Mouse (Mus musculus) midbrain, embryonic 10.5 days (tissue): ENCODE data around the gene Pram1. TPM values are rescaled to one million over a fixed set of nuclear protein-coding genes. Genes with fewer than 3 reads are reported as not detected.

Experiments used
- DNase-seq: peaks from one replicate; pipeline ENCODE4 v3.0.0-alpha.2; 2017; ENCODE audit warnings: low spot score
- H3K27ac ChIP-seq: fragments of 300-500 bp; sonication (generic); replicated peaks from 2 replicates; pipeline ENCODE4 v1.5.1; 2016; ENCODE audit warnings: mild to moderate bottlenecking
- H3K27me3 ChIP-seq: fragments of 300-500 bp; sonication (generic); 2 replicates; pipeline ENCODE4 v1.6.1; 2016; ENCODE audit warnings: low read depth, mild to moderate bottlenecking; ENCODE audit not compliant: poor library complexity, severe bottlenecking
- H3K36me3 ChIP-seq: fragments of 300-500 bp; sonication (generic); 2 replicates; pipeline ENCODE4 v1.6.1; 2016; ENCODE audit warnings: mild to moderate bottlenecking, moderate library complexity
- H3K4me1 ChIP-seq: fragments of 300-500 bp; sonication (generic); 2 replicates; pipeline ENCODE4 v1.6.1; 2016
- H3K4me3 ChIP-seq: fragments of 300-500 bp; sonication (generic); 2 replicates; pipeline ENCODE4 v1.5.1; 2016; ENCODE audit warnings: mild to moderate bottlenecking, moderate library complexity
- H3K9me3 ChIP-seq: fragments of 300-500 bp; sonication (generic); replicated peaks from 2 replicates; pipeline ENCODE4 v1.6.1; 2016; ENCODE audit warnings: mild to moderate bottlenecking
- WGBS: fragments of 180-500 bp; shearing (Covaris S2); methylation state at CpG from one replicate; pipeline ENCODE4 v1.1.7; 2016; 5-methylcytosine and 5-hydroxymethylcytosine counted together
- polyA plus RNA-seq: library from polyadenylated mRNA; unstranded; fragments of >200 nt; fragmentation: Nextera tagmentation; extraction: Ambion mirVana; gene quantifications from 2 replicates; pipeline ENCODE4 v1.2.1, GENCODE M21; 2016

Pram1 gene
- polyA plus RNA-seq, 1 experiment from 2014 or later, result 0.22 TPM

- H3K36me3 ChIP-seq, result peaks cover 55% of the 10 kb centered on the region
- no peak overlapping the region for H3K4me3 ChIP-seq
- DNase-seq, result no peak
- no peaks in the 10 kb centered on the region for H3K9me3 ChIP-seq
- H3K4me1 ChIP-seq, result peaks cover 31% of the 10 kb centered on the region
- no peaks in the 10 kb centered on the region for H3K27me3 ChIP-seq
- no peak overlapping the region for H3K27ac ChIP-seq
Measured at GRCm38 (mm10) chr17:33678771-33679170, 40.9 kb downstream of the Pram1 start.

GRCm38 (mm10) chr17:33681767-33682166 is 43.9 kb downstream of the Pram1 start:
- no peak for DNase-seq
- H3K27me3 ChIP-seq, result no peaks in the 10 kb centered on the region
- no peaks in the 10 kb centered on the region for H3K9me3 ChIP-seq
- no peak overlapping the region for H3K27ac ChIP-seq
- peak overlapping the region; percentile 92; the same call in 1 of the 2 replicates for H3K4me3 ChIP-seq
- H3K4me1 ChIP-seq, result peaks cover 37% of the 10 kb centered on the region
- peaks cover 38% of the 10 kb centered on the region for H3K36me3 ChIP-seq

- H3K9me3 ChIP-seq, result no peaks in the 10 kb centered on the region
- H3K4me3 ChIP-seq, result peak overlapping the region; percentile 92
- peaks cover 37% of the 10 kb centered on the region for H3K4me1 ChIP-seq
- peak overlapping the region; percentile 99 for H3K27ac ChIP-seq
- H3K36me3 ChIP-seq, result peaks cover 18% of the 10 kb centered on the region
- H3K27me3 ChIP-seq, result no peaks in the 10 kb centered on the region
- no peak for DNase-seq
- WGBS, result under 1% methylated on average over 44 of the region's 44 CpGs
Measured at GRCm38 (mm10) chr17:33684671-33685231, 46.9 kb downstream of the Pram1 start.

GRCm38 (mm10) chr17:33685249-33685653 is 47.4 kb downstream of the Pram1 start:
- peaks cover 18% of the 10 kb centered on the region for H3K36me3 ChIP-seq
- no peaks in the 10 kb centered on the region for H3K27me3 ChIP-seq
- H3K4me1 ChIP-seq, result peaks cover 37% of the 10 kb centered on the region
- peak overlapping the region; percentile 99 for H3K27ac ChIP-seq
- H3K4me3 ChIP-seq, result peak overlapping the region; percentile 92
- WGBS, result under 1% methylated on average over 42 of the region's 42 CpGs
- DNase-seq, result peak; percentile 98
- H3K9me3 ChIP-seq, result no peaks in the 10 kb centered on the region

- H3K27ac ChIP-seq, result peak within 1 kb of the TSS; percentile 99
- no peak for DNase-seq
- WGBS, result 82% methylated on average over 1 of the region's 1 CpGs
Measured at GRCm38 (mm10) chr17:33686760-33687159, 48.9 kb downstream of the Pram1 start, which contains the start of gene Hnrnpm. Gene Hnrnpm, minus strand, starts transcription at chr17:33686860.

More at GRCm38 (mm10) chr17:33686760-33687159, 48.9 kb downstream of the Pram1 start, which contains the start of gene Hnrnpm:
- Histone ChIP-seq H3K4me1 (peaks cover 31% of the 10 kb centered on the region), H3K9me3 (no peaks in the 10 kb centered on the region), H3K27me3 (no peaks in the 10 kb centered on the region), H3K36me3 (peaks cover 26% of the 10 kb centered on the region), H3K4me3 (peak within 1 kb of the TSS; percentile 92)

Other genes with a start within 250 kb of the Pram1 start
- 16.8 and 18.0 TPM in 2 replicates for gene Zfp101, start 243.4 kb upstream of the Pram1 start, polyA plus RNA-seq
- gene Actl9, start 205.2 kb upstream of the Pram1 start, polyA plus RNA-seq, result not detected in 2 replicates
- 37.1 and 47.6 TPM in 2 replicates for gene Adamts10, start 113.9 kb upstream of the Pram1 start, polyA plus RNA-seq
- gene Myo1f, start 82.3 kb upstream of the Pram1 start, polyA plus RNA-seq, result 1.7 and 2.9 TPM in 2 replicates
- 54.3 and 67.0 TPM in 2 replicates for gene Zfp414, start 9.0 kb upstream of the Pram1 start, polyA plus RNA-seq
- gene Hnrnpm, start 48.8 kb downstream of the Pram1 start, polyA plus RNA-seq, result 511 and 521 TPM in 2 replicates
- gene March2, start 80.6 kb downstream of the Pram1 start, polyA plus RNA-seq, result 35.5 and 39.5 TPM in 2 replicates
- gene Rab11b, start 122.5 kb downstream of the Pram1 start, polyA plus RNA-seq, result 363 and 422 TPM in 2 replicates
- gene Angptl4, start 143.8 kb downstream of the Pram1 start, polyA plus RNA-seq, result 17.7 and 20.7 TPM in 2 replicates
- gene Kank3, start 172.5 kb downstream of the Pram1 start, polyA plus RNA-seq, result 24.6 and 29.4 TPM in 2 replicates
- 699 and 827 TPM in 2 replicates for gene Rps28, start 186.5 kb downstream of the Pram1 start, polyA plus RNA-seq
- 496 and 518 TPM in 2 replicates for gene Ndufa7, start 186.5 kb downstream of the Pram1 start, polyA plus RNA-seq
- 82.0 and 82.4 TPM in 2 replicates for gene Cd320, start 205.0 kb downstream of the Pram1 start, polyA plus RNA-seq
- not detected in 2 replicates for gene Gm7029, start 235.8 kb downstream of the Pram1 start, polyA plus RNA-seq